Mouse (Mus musculus): Measurements from ENCODE around the gene Tcap. TPM values are rescaled to one million over a fixed set of nuclear protein-coding genes. Genes with fewer than 3 reads are reported as not detected.

Gene Tcap
- polyA plus RNA-seq, 1 experiment: not detected

GRCm38 (mm10) chr11:98412273-98412796 is 28.7 kb downstream of the Tcap start, which contains the start of gene Erbb2:
TSS of gene Erbb2 (plus strand) at chr11:98412470.
- Histone ChIP-seq H3K27ac (ENCODE audit: insufficient read depth, low read length) (no peak within 1 kb of the TSS), H3K27me3 (ENCODE audit: control insufficient read depth, insufficient read depth, low read length, poor library complexity, severe bottlenecking) (no peaks in the 10 kb centered on the region), H3K9ac (ENCODE audit: low read depth, poor library complexity, severe bottlenecking) (peak within 1 kb of the TSS; percentile 92), H3K4me3 (ENCODE audit: low read depth, low read length) (peak within 1 kb of the TSS; percentile 70), H3K36me3 (ENCODE audit: control insufficient read depth, insufficient read depth, low read length, poor library complexity, severe bottlenecking) (no peaks in the 10 kb centered on the region), H3K4me1 (ENCODE audit: control insufficient read depth, insufficient read depth, low read length) (peaks cover 10% of the 10 kb centered on the region), H3K9me3 (replicated peaks; ENCODE audit: control insufficient read depth, insufficient read depth, low read length, poor library complexity, severe bottlenecking) (no peaks in the 10 kb centered on the region)
- 0 out of 2 replicates have a peak, but pooled peaks have one; percentile 21 for TF ChIP-seq EP300 (IDR thresholded peaks at IDR 0.05; ENCODE audit: insufficient read depth, low read depth, low read length)
- TF ChIP-seq CTCF (IDR thresholded peaks at IDR 0.05; ENCODE audit: low read depth, low read length): no peak
- peak; percentile 29 for TF ChIP-seq POLR2A (IDR thresholded peaks at IDR 0.05; ENCODE audit: insufficient read depth, low read length)

- Histone ChIP-seq H3K27me3 (ENCODE audit: control insufficient read depth, insufficient read depth, low read length, poor library complexity, severe bottlenecking) (no peaks in the 10 kb centered on the region), H3K9ac (ENCODE audit: low read depth, poor library complexity, severe bottlenecking) (peak overlapping the region; percentile 92), H3K36me3 (ENCODE audit: control insufficient read depth, insufficient read depth, low read length, poor library complexity, severe bottlenecking) (no peaks in the 10 kb centered on the region), H3K9me3 (replicated peaks; ENCODE audit: control insufficient read depth, insufficient read depth, low read length, poor library complexity, severe bottlenecking) (no peaks in the 10 kb centered on the region), H3K4me1 (ENCODE audit: control insufficient read depth, insufficient read depth, low read length) (peaks cover 10% of the 10 kb centered on the region), H3K4me3 (ENCODE audit: low read depth, low read length) (peak overlapping the region; percentile 70), H3K27ac (ENCODE audit: insufficient read depth, low read length) (no peak overlapping the region)
- TF ChIP-seq POLR2A (IDR thresholded peaks at IDR 0.05; ENCODE audit: insufficient read depth, low read length) (no peak), EP300 (IDR thresholded peaks at IDR 0.05; ENCODE audit: insufficient read depth, low read depth, low read length) (no peak), CTCF (IDR thresholded peaks at IDR 0.05; ENCODE audit: low read depth, low read length) (no peak)
Measured at GRCm38 (mm10) chr11:98412797-98413301, 29.2 kb downstream of the Tcap start.

GRCm38 (mm10) chr11:98413731-98414130 is 30.1 kb downstream of the Tcap start:
- no peak overlapping the region for H3K27ac ChIP-seq (ENCODE audit: insufficient read depth, low read length)
- no peaks in the 10 kb centered on the region for H3K9me3 ChIP-seq (replicated peaks; ENCODE audit: control insufficient read depth, insufficient read depth, low read length, poor library complexity, severe bottlenecking)
- H3K4me1 ChIP-seq (ENCODE audit: control insufficient read depth, insufficient read depth, low read length): peaks cover 10% of the 10 kb centered on the region
- H3K4me3 ChIP-seq (ENCODE audit: low read depth, low read length): no peak overlapping the region
- H3K36me3 ChIP-seq (ENCODE audit: control insufficient read depth, insufficient read depth, low read length, poor library complexity, severe bottlenecking): no peaks in the 10 kb centered on the region
- peak overlapping the region; percentile 92 for H3K9ac ChIP-seq (ENCODE audit: low read depth, poor library complexity, severe bottlenecking)
- H3K27me3 ChIP-seq (ENCODE audit: control insufficient read depth, insufficient read depth, low read length, poor library complexity, severe bottlenecking): no peaks in the 10 kb centered on the region
- TF ChIP-seq POLR2A (IDR thresholded peaks at IDR 0.05; ENCODE audit: insufficient read depth, low read length) (no peak), EP300 (IDR thresholded peaks at IDR 0.05; ENCODE audit: insufficient read depth, low read depth, low read length) (no peak), CTCF (IDR thresholded peaks at IDR 0.05; ENCODE audit: low read depth, low read length) (no peak)

- H3K4me3 ChIP-seq (ENCODE audit: low read depth, low read length): no peak overlapping the region
- no peak overlapping the region for H3K27ac ChIP-seq (ENCODE audit: insufficient read depth, low read length)
- TF ChIP-seq CTCF (IDR thresholded peaks at IDR 0.05; ENCODE audit: low read depth, low read length): no peak
- TF ChIP-seq EP300 (IDR thresholded peaks at IDR 0.05; ENCODE audit: insufficient read depth, low read depth, low read length): no peak
- no peak for TF ChIP-seq POLR2A (IDR thresholded peaks at IDR 0.05; ENCODE audit: insufficient read depth, low read length)
- no peaks in the 10 kb centered on the region for H3K36me3 ChIP-seq (ENCODE audit: control insufficient read depth, insufficient read depth, low read length, poor library complexity, severe bottlenecking)
- H3K9me3 ChIP-seq (replicated peaks; ENCODE audit: control insufficient read depth, insufficient read depth, low read length, poor library complexity, severe bottlenecking): no peaks in the 10 kb centered on the region
- no peaks in the 10 kb centered on the region for H3K27me3 ChIP-seq (ENCODE audit: control insufficient read depth, insufficient read depth, low read length, poor library complexity, severe bottlenecking)
- H3K4me1 ChIP-seq (ENCODE audit: control insufficient read depth, insufficient read depth, low read length): peaks cover 6% of the 10 kb centered on the region
- H3K9ac ChIP-seq (ENCODE audit: low read depth, poor library complexity, severe bottlenecking): no peak overlapping the region
Measured at GRCm38 (mm10) chr11:98414162-98414561, 30.6 kb downstream of the Tcap start.

GRCm38 (mm10) chr11:98417074-98417473 is 33.5 kb downstream of the Tcap start:
- H3K9ac ChIP-seq (ENCODE audit: low read depth, poor library complexity, severe bottlenecking): no peak overlapping the region
- H3K36me3 ChIP-seq (ENCODE audit: control insufficient read depth, insufficient read depth, low read length, poor library complexity, severe bottlenecking): no peaks in the 10 kb centered on the region
- H3K27me3 ChIP-seq (ENCODE audit: control insufficient read depth, insufficient read depth, low read length, poor library complexity, severe bottlenecking): no peaks in the 10 kb centered on the region
- no peaks in the 10 kb centered on the region for H3K9me3 ChIP-seq (replicated peaks; ENCODE audit: control insufficient read depth, insufficient read depth, low read length, poor library complexity, severe bottlenecking)
- peaks cover 5% of the 10 kb centered on the region for H3K4me1 ChIP-seq (ENCODE audit: control insufficient read depth, insufficient read depth, low read length)
- H3K4me3 ChIP-seq (ENCODE audit: low read depth, low read length): no peak overlapping the region
- H3K27ac ChIP-seq (ENCODE audit: insufficient read depth, low read length): no peak overlapping the region
- TF ChIP-seq POLR2A (IDR thresholded peaks at IDR 0.05; ENCODE audit: insufficient read depth, low read length) (no peak), EP300 (IDR thresholded peaks at IDR 0.05; ENCODE audit: insufficient read depth, low read depth, low read length) (no peak), CTCF (IDR thresholded peaks at IDR 0.05; ENCODE audit: low read depth, low read length) (no peak)

GRCm38 (mm10) chr11:98418273-98418672 is 34.7 kb downstream of the Tcap start:
- no peaks in the 10 kb centered on the region for H3K36me3 ChIP-seq (ENCODE audit: control insufficient read depth, insufficient read depth, low read length, poor library complexity, severe bottlenecking)
- H3K27ac ChIP-seq (ENCODE audit: insufficient read depth, low read length): no peak overlapping the region
- H3K4me3 ChIP-seq (ENCODE audit: low read depth, low read length): no peak overlapping the region
- TF ChIP-seq CTCF (IDR thresholded peaks at IDR 0.05; ENCODE audit: low read depth, low read length) (no peak), POLR2A (IDR thresholded peaks at IDR 0.05; ENCODE audit: insufficient read depth, low read length) (no peak), EP300 (IDR thresholded peaks at IDR 0.05; ENCODE audit: insufficient read depth, low read depth, low read length) (no peak)
- H3K9ac ChIP-seq (ENCODE audit: low read depth, poor library complexity, severe bottlenecking): no peak overlapping the region
- no peaks in the 10 kb centered on the region for H3K9me3 ChIP-seq (replicated peaks; ENCODE audit: control insufficient read depth, insufficient read depth, low read length, poor library complexity, severe bottlenecking)
- H3K4me1 ChIP-seq (ENCODE audit: control insufficient read depth, insufficient read depth, low read length): peaks cover 5% of the 10 kb centered on the region
- no peaks in the 10 kb centered on the region for H3K27me3 ChIP-seq (ENCODE audit: control insufficient read depth, insufficient read depth, low read length, poor library complexity, severe bottlenecking)

Data from ES-Bruce4 (cell line).